Mouse (Mus musculus) brain, embryonic 14.5 days (tissue): Measurements from ENCODE around the gene Med25. TPM values are rescaled to one million over a fixed set of nuclear protein-coding genes. Genes with fewer than 3 reads are reported as not detected.

Experiments used
- DNase-seq: peaks from one replicate; pipeline ENCODE4 v3.0.0-alpha.2; 2011; ENCODE audit warnings: low read depth
- CTCF ChIP-seq: fragments of 200-500 bp; IDR thresholded peaks from 2 replicates; pipeline ENCODE4 v1.5.1; 2012; ENCODE audit warnings: inconsistent platforms, mild to moderate bottlenecking, moderate library complexity, borderline replicate concordance; ENCODE audit not compliant: insufficient read depth, insufficient read length; ENCODE audit errors: extremely low read depth
- POLR2A ChIP-seq: fragments of 200-500 bp; IDR thresholded peaks from 2 replicates; pipeline ENCODE4 v1.6.1; 2012; ENCODE audit warnings: mild to moderate bottlenecking, inconsistent platforms, borderline replicate concordance; ENCODE audit not compliant: poor library complexity, insufficient read depth, insufficient read length, severe bottlenecking; ENCODE audit errors: extremely low read depth
- polyA plus RNA-seq: library from polyadenylated mRNA; depleted of rRNA; stranded (reverse); fragments of >200 nt; gene quantifications from 2 replicates; pipeline ENCODE4 v1.2.3, GENCODE M21; 2012

The Med25 gene
- polyA plus RNA-seq, 1 experiment: 205 TPM

DNA sequence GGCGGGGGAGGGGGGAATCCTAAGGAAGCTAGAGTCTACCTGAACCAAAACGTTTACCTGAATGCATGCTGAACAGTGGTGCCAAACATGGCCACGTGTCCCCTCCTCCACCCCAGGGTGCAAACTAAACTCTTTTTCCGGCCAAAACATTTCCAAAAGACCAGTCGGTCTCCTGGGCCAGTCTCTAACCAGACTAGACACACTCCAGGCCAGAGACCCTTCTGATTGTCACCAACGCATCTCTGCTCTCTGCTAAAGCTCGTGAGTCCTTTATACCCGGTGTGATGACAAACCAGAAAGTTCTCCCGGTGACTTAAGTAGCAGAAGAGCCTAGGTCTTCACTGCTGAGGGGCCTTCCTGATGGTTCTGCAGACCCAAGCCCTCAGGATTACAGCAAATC is 24.7 kb downstream of the Med25 start:
- TF ChIP-seq POLR2A: no peak
- TF ChIP-seq CTCF: no peak
- no peak for DNase-seq

DNA sequence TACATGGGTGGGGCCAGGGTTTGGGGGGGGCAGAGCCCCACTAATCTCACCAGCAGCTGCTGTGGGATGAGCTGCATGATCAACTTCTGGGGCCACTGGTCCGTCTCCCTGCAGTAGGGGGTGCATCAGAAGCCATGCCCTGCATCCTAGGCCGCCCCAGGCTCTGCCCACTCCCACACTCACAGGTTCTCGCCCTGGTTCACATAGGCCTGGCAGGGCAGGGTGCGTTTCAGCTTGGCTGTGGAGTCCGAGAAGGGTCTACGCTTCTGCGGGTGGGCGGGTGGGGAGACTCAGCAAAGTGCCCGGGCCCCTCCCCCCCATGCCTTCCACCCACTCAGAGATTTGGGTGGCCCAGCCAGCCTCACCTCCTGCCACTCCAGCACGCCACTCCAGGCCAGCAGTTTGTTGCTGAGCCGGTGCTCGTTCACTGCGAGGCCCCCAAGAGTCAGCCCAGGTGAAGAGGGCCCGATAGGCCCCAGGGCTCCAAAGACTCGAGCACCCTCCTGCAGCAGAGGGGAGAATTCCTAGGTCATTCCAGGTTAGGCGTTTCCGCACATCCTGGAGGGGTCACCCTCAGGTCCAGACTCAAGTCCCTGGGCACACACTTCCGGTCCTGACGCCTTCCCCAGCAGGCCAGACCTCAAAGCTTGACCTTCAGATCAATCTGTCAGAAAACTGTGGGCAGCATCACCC is 25.4 kb downstream of the Med25 start:
- no peak for DNase-seq
- no peak for TF ChIP-seq CTCF
- TF ChIP-seq POLR2A: no peak

DNA sequence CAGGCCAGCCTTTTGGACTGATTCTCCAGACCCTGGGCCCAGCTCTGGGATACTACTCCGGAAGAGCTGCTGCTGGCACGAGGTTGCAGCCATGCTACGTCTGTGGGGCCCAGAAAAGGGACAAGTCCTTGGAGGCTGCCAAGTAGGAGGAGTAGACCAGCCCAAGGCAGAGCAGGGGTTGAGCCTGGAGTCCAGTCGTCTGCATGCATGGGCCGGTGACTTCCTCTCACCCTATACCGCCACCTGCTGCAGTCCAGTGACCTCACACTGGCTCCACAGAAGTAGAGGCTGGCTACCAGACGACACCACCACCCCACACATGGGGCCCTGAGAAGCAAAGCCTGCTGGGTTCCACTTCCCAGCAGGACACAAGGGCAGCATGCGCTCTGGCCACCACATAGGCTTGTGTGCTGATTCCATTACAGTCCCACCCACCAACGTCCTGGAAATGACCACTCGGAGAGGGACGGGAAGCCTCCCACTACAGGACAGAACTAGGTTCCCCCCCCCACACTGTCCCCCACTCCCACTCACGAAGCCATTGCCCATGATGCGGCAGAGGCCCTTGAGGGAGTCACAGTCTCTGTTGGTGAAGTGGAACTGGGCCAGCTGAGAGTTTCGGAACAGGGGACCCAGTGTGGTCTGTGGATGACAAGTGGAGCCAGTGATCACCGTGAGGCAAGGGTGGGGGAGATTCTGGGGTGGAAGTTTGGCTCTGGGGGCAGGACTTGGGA is 26.1 kb downstream of the Med25 start:
- DNase-seq: peak; percentile 73
- TF ChIP-seq CTCF (no peak), POLR2A (no peak)

DNA sequence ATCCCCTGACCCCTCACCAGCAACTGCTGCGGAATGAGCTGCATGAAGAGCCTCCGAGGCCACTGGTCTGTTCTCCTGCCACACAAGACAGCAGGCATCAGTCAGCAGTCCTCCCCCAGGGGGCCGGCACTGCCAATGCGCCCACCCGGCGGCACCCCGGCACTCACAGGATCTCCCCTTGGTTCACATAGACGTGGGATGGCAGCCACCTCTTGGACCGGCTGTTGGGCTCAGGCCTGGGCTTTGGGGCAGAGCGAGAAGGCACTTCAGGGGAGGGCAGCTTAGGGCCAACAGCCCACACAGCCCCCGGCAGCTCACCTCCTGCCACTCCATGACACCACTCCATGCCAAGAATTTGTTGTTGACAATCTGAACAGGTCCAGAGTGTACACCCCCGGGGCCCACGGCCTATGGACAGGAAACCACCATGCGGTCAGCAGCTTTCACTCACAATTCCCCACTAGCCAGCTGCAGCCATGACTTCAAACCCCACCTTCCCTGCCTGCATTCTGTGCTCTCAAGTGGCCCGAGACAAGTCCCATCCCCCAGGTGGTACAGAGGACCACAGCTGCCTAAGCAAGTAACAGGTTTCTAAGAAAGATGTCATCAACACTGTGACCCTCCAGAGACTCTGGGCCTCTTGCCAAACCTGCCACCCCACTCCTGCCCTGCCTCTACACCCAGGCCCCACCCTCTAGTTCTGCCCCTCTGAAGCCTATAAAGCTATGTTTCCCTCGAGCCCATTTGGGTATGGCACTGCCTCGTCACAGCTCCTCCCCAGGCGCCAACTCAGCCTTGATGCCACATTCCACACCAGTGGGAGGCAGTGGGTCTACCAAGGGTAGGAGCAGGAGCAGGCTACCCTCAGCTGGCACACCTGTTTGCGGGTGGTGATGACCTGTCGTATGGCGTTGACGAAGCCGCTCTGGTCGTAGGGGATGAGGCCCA is 27.6 kb downstream of the Med25 start:
- no peak for DNase-seq
- TF ChIP-seq CTCF (no peak), POLR2A (no peak)

DNA sequence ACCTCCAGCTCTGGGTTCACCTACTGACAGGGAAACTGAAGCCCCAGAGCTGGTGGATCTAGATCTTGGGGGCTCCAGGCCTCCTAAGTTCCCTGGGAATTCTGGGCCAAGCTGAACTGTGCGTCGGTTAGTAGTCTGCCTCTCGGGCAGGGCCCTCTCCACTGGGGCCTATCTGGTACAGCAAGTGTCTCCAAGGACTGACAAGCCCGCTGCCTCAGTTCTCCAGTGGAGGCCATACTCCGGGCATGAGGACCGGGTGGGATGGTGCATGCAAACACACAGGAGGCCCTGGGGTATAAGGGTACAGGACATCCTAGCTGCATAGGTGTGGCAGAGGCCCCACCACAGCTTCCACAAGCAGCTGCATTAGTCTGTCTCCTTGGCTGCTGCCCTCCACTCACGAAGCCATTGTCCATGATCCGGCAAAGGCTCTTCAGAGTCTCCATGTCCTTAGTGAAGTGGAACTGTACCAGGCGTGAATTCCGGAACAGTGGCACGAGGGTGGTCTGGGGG is 28.5 kb downstream of the Med25 start:
- no peak for DNase-seq
- no peak for TF ChIP-seq POLR2A
- no peak for TF ChIP-seq CTCF

DNA sequence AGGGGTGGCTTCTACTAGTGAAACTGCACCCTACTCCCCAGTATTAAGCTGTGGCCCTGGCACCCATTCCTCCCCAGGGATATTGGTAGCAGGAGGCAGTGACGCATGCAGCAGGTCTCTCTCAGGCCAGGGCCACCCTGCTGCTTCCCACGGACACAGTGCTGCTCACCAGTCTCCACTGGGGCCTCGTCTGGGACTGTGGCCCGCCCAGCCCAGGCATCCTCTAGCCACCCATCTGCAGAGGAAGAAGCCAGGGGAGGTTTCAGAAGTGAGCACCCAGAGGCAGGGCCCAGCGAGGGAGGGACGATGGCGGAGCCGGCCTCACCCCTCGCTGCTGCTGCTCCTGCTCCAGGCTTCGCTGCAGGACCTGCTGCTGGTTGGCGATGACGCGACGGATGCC is 29.3 kb downstream of the Med25 start:
- no peak for TF ChIP-seq POLR2A
- no peak for TF ChIP-seq CTCF
- no peak for DNase-seq

DNA sequence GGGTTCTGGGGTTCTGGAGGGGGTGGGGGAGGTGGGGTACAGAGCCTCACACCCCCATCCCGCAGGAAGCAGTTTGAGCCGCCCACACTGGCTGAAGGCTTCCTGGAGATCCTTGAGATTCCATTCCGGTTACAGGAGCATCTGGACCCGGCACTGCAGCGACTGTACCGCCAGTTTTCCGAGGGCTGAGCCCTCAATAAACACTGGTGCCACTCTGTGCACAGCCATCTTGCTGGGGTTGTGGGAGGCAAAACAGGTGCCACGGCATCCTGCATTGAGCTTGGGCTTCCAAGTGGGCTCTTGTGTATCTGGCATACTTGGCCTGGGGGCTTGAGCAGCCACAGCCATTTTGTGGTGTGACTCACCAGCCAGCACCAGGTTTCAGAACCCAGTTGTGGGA is 30.1 kb downstream of the Med25 start:
- TF ChIP-seq CTCF (no peak), POLR2A (no peak)

DNA sequence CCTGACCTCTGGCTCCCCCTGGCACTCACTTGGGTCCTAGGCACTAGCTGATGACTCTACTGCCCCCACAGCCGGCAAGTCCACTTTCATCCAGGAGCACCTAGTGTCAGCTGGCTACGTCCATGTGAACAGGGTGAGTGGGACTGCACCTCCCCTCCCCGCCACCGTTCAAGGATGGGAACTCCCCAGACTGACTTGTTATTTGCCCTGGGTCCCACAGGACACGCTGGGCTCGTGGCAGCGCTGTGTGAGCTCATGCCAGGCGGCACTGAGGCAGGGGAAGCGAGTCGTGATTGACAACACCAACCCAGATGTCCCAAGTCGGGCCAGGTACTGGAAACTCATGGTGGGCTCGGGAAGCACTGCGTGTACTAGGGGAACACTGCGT is 31.1 kb downstream of the Med25 start:
- TF ChIP-seq POLR2A: no peak
- no peak for TF ChIP-seq CTCF
- DNase-seq: no peak

More for the DNA sequence above, 30.1 kb downstream of the Med25 start:
- no peak for DNase-seq

DNA sequence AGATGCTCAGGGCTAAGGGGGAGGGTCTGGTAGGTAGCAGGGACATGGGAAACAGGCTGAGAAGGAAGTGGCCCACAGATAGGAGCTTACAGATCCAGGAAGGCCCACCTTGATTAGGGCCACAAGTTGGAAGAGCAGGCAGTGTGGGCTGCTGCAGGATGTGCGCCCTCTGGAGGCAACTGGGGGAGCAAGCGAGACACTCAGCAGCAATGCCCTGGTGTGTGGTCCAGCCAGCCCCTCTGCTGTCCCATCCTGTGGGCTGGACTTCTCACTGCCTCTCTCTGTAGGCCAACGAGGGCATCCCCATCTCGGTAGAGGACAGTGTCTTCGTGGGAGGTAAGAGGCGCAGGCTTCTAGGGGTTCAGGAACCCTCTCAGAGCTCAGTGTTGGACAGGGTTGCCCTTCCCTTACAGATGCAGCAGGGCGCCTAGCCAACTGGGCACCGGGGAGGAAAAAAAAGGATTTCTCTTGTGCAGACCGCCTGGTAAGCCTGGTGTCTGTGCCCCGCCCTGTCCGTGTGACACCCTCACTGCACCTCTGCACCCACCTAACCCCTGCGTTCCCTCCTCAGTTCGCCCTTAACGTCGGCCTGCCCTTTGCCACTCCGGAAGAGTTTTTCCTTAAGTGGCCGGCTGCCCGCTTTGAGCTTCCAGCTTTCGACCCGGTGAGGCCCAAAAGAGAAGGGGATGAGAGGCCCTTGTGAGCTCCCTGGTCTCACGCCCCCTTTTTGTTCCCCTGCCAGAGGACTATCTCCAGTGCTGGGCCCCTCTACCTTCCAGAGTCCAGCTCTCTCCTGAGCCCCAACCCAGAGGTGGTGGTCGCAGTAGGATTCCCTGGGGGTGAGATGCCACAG is 31.7 kb downstream of the Med25 start:
- peak; percentile 73 for DNase-seq
- TF ChIP-seq CTCF (peak; percentile 93), POLR2A (no peak)

DNA sequence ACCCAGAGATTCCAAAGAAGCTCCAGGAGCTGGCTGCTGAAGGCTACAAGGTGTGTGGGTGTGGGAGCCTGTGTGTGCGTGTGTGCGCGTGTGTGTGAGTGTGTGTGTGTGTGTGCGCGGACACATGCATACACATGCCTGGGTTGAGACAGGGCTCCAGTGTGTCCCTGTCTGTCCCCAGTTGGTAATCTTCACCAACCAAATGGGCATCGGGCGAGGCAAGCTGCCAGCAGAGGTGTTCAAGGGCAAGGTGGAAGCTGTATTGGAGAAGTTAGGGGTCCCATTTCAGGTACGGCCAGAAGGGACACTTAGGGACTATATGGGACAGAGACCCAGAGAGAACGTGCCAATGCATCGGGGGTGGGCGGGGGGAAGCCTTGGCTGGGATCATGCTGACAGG is 32.6 kb downstream of the Med25 start:
- TF ChIP-seq POLR2A (no peak), CTCF (no peak)

More for the DNA sequence above, 32.6 kb downstream of the Med25 start:
- no peak for DNase-seq
